Mouse (Mus musculus): ENCODE measurements around the gene Gcn1l1. TPM values are rescaled to one million over a fixed set of nuclear protein-coding genes. Genes with fewer than 3 reads are reported as not detected.
A peak's percentile ranks its signal among the peaks of the same experiment; 100 is the strongest.
"Not testable (repeated sequence)": the region's sequence is repeated elsewhere in the genome, so short reads cannot be mapped to it uniquely, and the experiment has no call there.

Gene Gcn1l1
- polyA plus RNA-seq, 1 experiment = 51.7 TPM

DNA sequence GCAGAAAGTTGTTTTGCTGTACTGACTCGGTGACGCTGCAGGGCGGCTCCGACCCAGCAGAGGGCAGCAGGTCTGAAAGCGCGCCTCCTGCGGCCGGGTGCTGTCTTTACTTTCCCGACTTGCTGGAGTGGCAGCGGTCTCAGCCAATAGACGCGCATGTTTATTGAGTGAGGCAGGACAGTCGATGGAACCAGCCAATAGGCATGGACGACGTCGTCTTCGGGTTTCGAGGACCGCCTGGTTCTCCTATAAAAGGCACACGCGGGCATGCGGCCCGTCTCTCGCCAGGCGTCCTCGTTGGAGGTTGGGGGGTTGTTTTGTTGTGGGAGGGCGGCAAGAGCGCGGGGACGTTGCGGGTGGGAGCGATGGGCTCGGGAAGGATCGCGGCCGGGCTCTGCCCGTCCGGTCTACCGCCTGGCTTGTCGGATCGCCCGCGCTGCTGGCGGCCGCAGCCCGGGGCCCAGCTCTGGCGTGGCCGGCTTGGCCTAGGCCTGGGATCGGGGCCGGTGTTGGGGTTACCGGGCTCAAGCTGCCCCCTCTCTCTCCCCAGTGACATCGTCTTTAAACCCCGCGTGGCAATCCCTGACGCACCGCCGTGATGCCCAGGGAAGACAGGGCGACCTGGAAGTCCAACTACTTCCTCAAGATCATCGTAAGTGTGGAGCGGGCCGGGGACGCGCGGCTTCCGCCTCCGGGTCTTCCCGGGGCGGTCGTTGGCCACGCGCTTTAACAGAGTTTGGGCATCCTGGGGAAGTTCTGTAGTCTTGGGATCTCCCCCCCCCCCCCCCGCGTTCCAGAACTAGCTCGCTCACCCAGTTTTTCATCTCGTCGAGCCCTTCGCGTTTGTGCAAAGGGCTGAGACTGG is 5.6 kb upstream of the Gcn1l1 start, which contains the start of gene Rplp0:
Rplp0 (plus strand) TSS at position 231 of the 865 bp plus-strand sequence.
- DNase-seq (ENCODE audit: low read depth) = peak; percentile 82

DNA sequence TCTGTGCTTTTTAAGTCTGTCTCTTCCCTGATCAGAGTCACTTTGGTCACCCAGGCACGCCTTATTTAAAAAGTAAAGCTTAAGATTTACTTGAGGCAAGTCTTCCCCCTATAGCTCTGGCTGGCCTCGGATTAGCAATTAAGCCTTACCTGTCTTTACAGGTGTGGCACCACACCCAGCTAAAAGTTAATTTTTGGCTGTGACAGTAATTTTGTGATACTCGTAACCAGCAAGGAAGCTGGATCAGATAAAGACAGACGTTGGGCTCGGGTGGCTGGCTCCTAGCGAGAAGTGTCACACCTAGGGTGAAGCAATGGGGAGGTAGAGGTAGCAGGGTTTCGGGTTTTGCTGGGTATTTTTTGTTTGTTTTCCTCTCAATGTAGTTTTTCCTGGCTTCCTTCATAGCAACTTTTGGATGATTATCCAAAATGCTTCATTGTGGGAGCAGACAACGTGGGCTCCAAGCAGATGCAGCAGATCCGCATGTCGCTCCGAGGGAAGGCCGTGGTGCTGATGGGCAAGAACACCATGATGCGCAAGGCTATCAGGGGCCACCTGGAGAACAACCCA is 4.6 kb upstream of the Gcn1l1 start:
- no peak for DNase-seq (ENCODE audit: low read depth)

DNA sequence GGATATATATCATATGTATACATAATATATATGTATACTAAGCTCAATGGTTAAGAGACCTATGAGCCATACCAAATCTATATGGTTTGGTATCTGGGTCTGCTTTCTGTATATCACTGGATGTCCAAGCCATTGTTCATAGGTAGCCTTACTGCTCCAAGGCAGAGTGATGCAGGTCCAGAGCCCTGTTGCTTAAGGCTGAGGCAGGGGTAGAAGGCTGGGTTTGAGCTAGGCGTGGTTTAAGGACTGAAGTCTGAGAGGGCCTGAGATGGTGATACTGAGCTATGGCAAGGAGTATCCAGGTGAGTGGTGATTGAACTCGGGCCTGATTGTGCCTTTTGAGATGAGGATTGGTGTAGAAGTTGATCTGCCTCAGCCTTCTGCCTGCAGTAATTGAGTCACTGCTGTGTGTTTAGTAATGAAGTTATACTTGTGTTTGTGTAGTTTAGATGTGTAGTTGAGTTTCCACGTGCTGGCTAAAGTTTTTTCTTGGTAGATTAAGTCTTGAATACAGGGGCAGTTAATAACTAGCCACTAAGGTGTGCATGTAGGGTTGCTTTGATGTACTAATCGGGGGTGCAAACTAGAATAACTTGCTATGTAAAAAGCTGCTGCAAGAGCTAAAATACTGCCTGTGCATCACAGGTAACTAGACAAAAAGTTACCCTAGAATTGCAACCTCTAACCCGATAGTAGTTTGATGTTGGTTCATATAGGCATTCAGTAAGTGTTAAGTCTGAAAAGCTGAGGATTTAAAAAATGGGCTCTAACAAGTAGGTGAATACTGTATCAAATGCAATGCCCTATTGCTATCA is 1.1 kb upstream of the Gcn1l1 start:
- DNase-seq (ENCODE audit: low read depth) = no peak

DNA sequence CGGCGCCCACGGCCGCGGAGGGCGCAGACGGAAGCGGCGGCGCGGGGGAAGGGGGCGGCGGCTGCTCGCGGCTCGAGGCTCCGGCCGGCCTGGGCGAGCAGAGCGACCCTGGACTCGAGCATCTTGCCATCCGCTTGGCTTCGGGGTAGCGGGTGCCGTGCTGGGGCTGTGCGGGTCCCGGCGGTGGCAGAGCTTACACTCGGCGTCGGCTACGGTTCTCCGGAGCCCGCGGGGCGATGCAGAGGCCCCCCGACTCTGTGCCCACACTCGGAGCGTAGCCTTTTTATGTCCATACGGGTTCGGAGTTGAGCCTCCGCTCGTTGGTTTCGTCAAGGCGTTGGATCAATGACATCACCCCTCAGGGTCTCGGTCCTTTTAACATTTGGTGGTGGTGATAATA is 349 bp downstream of the Gcn1l1 start:
- DNase-seq (ENCODE audit: low read depth) = no peak

DNA sequence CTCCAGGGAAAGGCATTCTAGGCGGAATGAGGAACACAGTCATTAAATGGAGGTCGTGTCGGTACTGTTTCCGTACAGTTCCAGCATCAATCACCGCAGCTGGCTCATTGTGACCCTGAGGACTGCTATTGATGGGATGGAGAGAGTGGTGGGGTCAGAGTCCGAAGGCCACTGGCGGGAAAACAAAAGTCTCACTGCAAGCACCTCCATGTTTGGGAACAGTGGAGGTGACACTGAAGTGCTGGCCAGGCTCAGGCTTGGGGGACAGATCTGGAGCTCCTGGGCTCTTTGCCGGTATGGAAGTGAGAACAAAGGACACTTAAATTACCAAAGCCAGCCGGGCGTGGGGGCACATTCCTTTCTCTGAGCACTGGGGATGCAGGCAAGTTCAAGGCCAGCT is 3.6 kb downstream of the Gcn1l1 start:
- DNase-seq (ENCODE audit: low read depth) = no peak

DNA sequence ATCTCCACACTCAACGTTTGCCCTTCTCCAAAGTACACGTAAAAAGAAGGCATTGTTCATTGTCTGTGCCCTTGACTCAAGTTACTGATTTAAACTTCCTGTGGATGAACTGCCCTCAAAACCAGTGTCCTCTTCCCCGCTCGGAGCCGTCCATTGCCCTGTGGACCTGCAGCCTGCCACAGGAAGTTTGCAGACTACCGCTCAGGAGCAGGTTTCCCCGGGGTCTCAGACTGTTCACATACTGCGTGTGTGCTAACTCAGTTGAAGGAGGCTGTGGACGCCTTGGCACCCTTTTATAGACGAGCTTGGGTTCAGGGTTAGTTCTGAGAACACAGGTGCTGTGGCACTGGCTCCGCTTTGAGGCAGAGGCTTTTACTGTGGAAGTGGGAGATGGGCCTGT is 4.3 kb downstream of the Gcn1l1 start:
- no peak for DNase-seq (ENCODE audit: low read depth)

DNA sequence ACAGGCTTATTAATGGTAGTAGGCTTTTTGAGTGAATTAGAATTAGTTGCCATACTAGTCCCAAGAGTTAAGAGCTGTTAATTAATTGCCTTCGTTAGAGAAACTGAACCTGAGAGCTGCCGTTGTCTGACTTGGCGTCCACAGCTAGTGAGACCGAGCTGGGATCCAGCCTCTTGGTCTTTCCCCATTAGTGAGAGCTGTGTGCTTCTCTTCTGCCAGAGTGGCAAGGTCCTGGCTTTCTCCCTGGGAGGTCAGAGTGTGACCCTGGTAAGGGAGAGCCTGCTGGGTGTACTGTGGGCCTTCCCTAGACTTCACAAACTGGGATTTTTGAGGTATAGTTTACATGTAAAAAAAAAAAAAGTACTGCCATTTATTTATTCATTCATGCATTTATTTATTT is 4.7 kb downstream of the Gcn1l1 start:
- DNase-seq (ENCODE audit: low read depth) = no peak

DNA sequence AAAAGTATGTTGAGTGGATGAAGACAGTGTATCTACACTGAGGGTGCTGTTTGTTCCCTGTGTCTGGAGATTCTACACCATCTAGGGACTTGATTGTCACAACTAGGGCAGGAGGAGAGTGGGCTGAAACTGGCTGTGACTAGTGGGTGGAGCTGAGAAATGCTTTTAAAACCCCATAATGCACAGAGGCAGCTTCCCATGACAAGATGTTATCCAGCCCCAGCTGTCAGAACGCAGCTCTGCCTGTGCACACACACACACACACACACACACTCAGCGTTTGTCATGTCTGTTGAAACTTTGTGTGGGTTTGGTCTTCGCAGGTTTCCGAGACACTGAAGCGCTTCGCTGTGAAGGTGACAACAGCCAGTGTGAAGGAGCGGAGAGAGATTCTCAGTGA is 6.0 kb downstream of the Gcn1l1 start:
- no peak for DNase-seq (ENCODE audit: low read depth)

DNA sequence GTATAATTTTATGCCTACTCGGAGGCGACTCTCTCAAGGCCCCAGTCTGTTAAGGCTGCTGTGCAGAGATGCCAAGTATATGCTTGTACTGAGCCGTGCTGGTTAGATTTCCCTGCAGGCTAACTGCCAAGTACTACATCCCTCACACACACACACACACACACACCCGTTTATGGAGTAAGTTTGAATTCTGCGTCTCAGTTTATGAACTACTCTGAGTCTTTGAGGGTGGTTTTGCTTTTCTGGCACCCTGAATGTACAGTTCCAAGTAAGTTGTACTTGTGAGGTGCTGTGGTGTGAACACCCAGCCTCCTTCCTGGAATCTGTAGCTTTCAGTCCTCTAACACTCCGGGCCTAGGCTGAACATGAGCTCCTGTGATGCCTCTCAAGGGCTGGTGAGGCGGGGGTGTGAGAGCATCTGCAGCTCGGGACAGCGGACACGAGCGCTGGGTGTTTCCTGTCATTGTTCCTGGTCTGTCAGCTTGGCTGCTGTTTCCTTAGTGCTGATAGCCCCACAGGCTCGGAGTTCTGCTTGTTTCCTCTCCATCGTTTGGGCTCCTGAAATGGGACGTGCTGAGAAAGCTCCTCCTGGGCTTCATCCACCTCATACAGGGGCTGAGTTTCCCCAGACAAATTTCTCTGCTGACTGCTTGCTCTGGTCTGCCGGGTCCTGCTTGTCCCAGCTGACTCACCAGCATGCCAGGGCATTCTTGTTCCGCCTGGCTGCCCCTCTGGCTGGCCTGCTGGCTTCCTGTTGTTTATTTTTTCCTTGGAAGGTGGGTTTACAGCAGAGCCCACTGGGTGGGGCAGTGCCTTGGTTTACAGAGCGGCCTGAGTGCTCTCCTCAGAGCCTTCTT is 7.9 kb downstream of the Gcn1l1 start:
- DNase-seq (ENCODE audit: low read depth) = no peak

DNA sequence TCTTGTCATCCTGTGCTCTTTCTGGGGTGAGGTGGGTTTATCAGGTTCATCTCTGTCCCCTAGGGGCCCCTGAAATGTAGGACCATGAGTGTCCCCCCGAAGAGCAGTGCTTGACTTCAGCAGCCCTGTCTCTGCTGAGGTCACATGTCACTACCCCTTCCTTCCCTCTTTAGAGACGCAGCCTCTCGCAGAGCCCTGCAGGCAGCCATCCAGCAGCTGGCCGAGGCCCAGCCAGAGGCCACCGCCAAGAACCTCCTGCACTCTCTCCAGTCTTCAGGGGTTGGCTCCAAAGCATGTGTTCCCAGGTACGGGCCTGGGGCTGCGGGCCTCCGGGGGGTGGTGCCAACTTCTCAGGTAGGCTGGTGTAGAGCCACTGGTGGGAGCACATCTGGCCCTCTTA is 9.9 kb downstream of the Gcn1l1 start:
- DNase-seq (ENCODE audit: low read depth) = no peak

DNA sequence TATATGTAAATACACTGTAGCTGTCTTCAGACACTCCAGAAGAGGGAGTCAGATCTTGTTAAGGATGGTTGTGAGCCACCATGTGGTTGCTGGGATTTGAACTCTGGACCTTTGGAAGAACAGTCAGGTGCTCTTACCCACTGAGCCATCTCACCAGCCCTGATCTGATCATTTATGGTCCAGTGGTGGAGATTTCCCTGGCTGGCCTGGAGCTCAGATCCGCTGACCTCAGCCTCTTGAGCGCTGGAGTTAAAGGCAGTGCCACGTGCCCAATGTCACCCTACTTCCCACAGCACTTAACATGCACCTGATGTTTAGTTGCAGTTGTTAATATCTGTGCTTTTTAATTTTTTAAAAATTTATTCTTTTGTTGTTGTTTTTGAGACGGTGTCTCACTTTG is 12.6 kb downstream of the Gcn1l1 start:
- not testable (repeated sequence) for DNase-seq (ENCODE audit: low read depth)

DNA sequence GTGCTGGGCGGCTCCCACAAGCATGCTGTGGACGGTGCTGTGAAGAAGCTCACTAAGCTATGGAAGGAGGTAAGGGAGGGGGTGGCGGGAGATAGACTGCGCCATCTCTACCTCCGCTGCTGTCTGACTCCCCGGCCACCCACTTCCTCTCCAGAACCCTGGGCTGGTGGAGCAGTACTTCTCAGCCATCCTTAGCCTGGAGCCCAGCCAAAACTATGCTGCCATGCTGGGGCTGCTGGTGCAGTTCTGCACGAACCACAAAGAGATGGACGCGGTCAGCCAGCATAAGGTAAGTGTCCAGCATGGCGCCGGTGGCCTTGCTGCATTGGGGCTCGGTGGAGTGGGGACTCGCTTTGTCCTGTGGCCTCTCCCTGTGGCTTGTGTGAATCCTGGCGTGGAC is 13.9 kb downstream of the Gcn1l1 start:
- no peak for DNase-seq (ENCODE audit: low read depth)

DNA sequence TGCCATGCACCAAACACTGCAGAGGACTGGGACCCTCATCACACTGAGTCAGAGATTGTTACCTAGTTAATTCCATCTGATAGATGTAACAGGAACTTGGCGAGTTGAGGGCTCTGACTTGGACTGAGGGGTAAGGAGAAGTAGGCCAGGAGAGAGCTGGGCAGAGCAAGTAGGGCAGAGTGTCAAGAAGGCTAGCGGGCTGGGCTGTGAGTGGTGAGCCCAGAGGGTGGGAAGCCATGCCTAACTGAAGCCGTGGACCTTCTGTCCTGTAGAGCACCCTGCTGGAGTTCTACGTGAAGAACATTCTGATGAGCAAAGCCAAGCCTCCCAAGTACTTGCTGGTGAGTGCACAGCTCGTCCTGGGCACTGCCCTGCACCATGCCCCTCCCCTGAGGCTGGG is 14.3 kb downstream of the Gcn1l1 start:
- DNase-seq (ENCODE audit: low read depth) = no peak

DNA sequence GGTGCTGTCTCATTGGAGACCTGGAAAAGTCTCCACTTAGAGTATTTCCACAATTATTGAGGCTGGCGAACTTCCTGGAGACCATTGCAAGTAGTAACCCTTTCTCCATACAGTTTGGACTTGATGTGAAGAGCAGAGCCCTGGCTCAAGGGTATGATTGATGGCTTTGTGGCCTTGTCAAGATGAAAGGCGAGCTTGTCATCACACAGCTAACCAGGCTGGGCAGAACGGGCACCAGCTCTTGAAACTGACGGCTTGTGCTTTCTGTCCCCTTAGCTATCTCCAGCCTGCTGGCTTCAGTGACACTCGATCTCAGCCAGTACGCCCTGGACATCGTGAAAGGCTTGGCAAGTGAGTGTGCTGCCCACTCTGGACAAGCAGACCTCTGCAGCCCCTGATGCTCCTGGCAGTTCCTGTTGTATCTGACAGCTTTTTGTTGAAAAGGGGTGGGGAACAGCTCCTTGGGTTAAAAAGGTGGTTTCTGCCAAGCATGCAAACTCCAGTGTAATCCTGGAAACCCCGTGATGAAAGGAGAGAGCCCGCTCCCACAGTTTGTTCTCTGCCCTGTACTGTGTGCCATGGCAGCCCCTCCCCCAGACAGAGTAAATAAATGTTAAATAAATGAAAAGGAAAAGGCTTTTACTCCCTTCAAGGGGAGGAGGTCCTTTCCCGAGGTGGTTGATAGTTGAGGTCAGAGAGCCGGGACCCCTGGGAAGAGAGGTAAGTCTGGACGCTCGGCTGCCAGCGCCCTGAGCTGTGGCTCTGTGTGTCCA is 15.4 kb downstream of the Gcn1l1 start:
- no peak for DNase-seq (ENCODE audit: low read depth)

DNA sequence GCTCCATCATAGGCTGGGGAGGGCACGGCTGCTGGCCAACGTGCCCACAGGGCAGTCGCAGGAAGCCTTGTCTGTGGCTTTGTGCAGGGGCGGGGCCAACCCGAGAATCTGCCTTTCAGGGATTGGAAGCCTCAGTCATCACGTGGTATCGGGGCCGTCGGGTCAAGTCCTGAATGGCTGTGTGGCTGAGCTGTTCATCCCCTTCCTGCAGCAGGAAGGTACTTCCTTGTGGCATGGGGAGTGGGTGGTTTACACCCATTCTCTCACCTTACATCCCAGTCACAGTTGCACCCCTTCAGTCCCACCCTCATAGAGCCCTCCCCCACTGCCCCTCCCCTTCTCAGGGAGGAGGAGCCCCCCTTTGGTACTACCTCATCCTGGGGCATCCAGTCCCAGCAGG is 16.6 kb downstream of the Gcn1l1 start:
- no peak for DNase-seq (ENCODE audit: low read depth)

DNA sequence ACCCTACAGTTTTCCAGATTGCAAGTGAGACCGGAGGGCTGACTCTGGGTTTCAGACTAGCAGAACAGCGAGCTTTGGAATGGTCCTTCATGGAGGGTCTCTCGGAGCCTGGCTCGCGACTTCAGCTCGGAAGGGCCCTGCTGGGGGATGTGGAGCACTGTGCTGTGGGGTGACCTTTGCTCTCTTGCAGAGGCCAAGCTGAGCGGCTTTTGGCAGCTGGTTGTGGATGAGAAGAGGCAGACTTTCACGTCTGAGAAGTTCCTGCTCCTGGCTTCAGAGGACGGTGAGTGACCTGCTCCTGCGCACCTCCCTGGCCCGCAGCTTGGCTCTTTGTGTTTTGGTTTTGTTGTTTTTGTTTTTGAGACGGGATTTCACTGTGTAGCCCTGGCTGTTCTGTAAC is 20.6 kb downstream of the Gcn1l1 start:
- DNase-seq (ENCODE audit: low read depth) = no peak

DNA sequence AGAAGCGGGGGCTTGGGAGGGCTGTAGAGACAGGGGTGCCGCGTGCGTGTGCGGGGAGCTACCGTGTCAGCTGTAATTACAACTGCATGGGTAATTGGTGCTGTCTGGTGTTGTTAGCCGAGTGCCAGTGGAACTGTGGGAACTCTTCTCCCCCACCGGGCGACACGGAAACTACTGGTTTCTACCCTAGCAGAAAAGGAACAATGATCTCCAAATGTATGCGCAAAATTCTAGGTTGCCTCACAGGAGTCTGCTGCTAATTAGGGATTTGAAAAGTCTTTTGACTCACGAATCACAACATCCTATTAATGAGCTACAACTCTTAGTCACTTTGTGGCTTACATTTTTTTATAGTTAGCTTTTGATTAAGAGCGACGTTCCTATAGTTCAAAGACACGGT is 21.1 kb downstream of the Gcn1l1 start:
- DNase-seq (ENCODE audit: low read depth) = no peak

DNA sequence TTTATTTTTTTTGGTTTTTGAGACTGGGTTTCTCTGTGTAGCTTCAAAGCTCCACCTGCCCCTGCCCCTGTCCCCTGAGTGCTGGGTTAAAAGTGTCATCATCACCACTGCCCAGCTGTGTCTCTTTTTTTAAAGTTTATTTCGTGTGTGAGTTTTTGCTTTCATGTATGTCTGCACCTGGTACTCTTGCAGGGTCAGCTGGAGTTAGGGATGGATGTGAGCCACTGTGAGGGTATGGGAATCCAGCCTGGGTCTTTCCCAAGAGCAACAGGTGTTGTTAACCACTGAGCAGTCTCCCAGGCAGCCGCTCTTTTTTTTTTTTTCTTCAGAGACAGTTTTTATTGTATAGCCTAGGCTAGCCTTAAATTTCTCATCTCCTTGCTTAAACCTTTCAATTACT is 21.7 kb downstream of the Gcn1l1 start:
- DNase-seq (ENCODE audit: low read depth) = no peak

DNA sequence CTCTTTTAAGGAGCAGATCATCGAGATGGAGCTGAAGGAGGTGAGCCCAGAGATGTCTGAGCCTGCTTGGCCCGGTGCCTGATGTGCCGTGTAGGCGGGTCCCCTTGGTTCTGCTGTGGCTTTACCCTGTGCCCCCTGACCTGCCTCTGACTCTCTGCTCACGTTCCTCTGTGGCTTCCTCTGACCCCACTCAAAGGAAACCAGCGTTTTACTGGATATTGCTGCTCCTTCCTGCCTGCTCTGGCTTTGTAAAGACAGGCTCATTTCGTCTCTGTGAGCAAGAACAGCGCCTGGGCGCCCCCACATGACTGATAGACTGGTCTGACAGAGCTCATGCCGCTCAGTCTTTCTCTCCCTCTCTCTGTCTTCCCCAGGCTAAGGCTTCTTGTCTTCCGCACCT is 26.0 kb downstream of the Gcn1l1 start:
- no peak for DNase-seq (ENCODE audit: low read depth)

DNA sequence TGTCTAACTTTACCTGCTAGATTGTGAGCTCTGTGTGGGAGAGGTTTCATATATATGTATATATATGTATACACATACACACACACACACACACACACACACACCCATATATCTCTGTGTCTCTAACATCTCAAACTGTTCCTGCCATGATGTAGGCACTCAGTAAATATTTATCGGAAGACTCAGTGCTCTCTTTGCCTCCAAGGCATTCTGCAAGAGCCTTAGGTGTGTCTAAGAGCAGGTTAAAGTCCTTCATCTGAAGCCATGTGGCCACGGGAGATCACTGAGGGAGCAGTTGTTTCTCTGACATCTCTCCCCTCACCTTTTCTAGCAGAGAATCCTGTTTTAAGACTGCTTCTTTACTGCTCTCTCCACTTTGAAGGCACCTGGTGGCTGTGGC is 26.5 kb downstream of the Gcn1l1 start:
- DNase-seq (ENCODE audit: low read depth) = no peak

DNA sequence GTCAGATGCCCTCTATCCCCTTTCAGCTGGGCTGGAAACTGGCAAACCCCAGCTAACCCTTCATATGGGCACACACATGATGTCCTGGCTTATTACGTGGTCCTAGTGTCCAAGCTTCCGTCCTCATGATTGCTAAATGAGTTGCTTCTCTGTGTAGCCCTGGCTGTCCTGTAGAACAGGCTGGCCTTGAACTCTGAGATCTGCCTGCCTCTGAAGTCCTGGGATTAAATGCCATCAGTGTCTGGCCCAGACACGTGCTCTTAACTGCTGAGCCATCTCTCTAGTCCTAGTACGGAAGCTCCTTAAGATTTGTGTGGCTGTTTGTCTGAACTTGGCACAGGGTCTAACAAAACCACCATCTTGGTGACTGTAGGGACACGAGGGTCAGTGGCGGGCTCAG is 38.5 kb downstream of the Gcn1l1 start:
- DNase-seq (ENCODE audit: low read depth) = no peak

All from gonadal fat pad, adult 2 months (tissue).